In genomic region chr7:27331854-27332253, GRCm38 (mm10) we compare ENCODE assay signal across 10 mouse cellular contexts. TPM values are rescaled to one million over a fixed set of nuclear protein-coding genes. Genes with fewer than 3 reads are reported as not detected.
DNase-seq lines count a peak whose midpoint lies in the region; ATAC-seq and TF ChIP-seq lines count a peak whose summit lies in the region.
"Had no signal": no experiment of that assay in that cellular context is flagged by ENCODE, and none has a peak within 500 bp of the region (broad histone marks: within the 10 kb centered on the region; RNA-seq: fewer than 3 reads in every experiment).

No protein-coding gene starts in this region.

- peak overlapping the region; percentile 58; the same call in 1 of the 2 replicates for H3K4me3 ChIP-seq in layer of hippocampus, adult 2 months
- peak overlapping the region; percentile 73 for H3K4me3 ChIP-seq in heart, embryonic 16.5 days (ENCODE audit: low read length)
- peak overlapping the region; percentile 51 for H3K4me3 ChIP-seq in lung, postnatal 0 days (ENCODE audit: low read depth, low read length)
- H3K4me3 ChIP-seq in midbrain, postnatal 0 days (ENCODE audit: low read depth, low read length) = no peak overlapping the region

- peak overlapping the region; percentile 85 for H3K9ac ChIP-seq in heart, embryonic 16.5 days (ENCODE audit: low read length)
- peak overlapping the region; percentile 19 for H3K9ac ChIP-seq in lung, postnatal 0 days (replicated peaks; ENCODE audit: low read depth)
- H3K9ac ChIP-seq in midbrain, postnatal 0 days (replicated peaks; ENCODE audit: low read length, poor library complexity, severe bottlenecking) = no peak overlapping the region

- H3K9me3 ChIP-seq in heart, embryonic 16.5 days (replicated peaks; ENCODE audit: control insufficient read depth, low read length) = no peaks in the 10 kb centered on the region
- H3K9me3 ChIP-seq in lung, postnatal 0 days (ENCODE audit: low read length) = no peaks in the 10 kb centered on the region
- no peaks in the 10 kb centered on the region for H3K9me3 ChIP-seq in midbrain, postnatal 0 days (ENCODE audit: low read length)

- no peak for TF ChIP-seq CTCF in layer of hippocampus, adult 2 months (conservative IDR thresholded peaks at IDR 0.05)
- TF ChIP-seq CTCF in lung, postnatal 0 days (IDR thresholded peaks at IDR 0.05) = no peak
- TF ChIP-seq CTCF in midbrain, postnatal 0 days (IDR thresholded peaks at IDR 0.05) = no peak

- no peak for TF ChIP-seq EP300 in lung, postnatal 0 days (IDR thresholded peaks at IDR 0.05)

- no peaks in the 10 kb centered on the region for H3K36me3 ChIP-seq in heart, embryonic 16.5 days (ENCODE audit: control insufficient read depth, insufficient read depth)
- H3K36me3 ChIP-seq in lung, postnatal 0 days (ENCODE audit: insufficient read depth, low read length) = no peaks in the 10 kb centered on the region
- H3K36me3 ChIP-seq in midbrain, postnatal 0 days (ENCODE audit: insufficient read depth, low read length) = no peaks in the 10 kb centered on the region

- H3K4me2 ChIP-seq in heart, embryonic 16.5 days (ENCODE audit: low read depth, low read length) = peak overlapping the region; percentile 90
- peak overlapping the region; percentile 87 for H3K4me2 ChIP-seq in lung, postnatal 0 days (replicated peaks; ENCODE audit: low read depth, low read length)
- H3K4me2 ChIP-seq in midbrain, postnatal 0 days (ENCODE audit: low read depth, low read length, poor library complexity, severe bottlenecking) = no peak overlapping the region; the same call in 1 of the 2 replicates

- H3K4me1 ChIP-seq in heart, embryonic 16.5 days (ENCODE audit: control insufficient read depth, insufficient read depth, low read length) = peaks cover 49% of the 10 kb centered on the region
- H3K4me1 ChIP-seq in lung, postnatal 0 days (ENCODE audit: insufficient read depth, low read depth, low read length) = peaks cover 14% of the 10 kb centered on the region
- peaks cover 11% of the 10 kb centered on the region; the same call in 1 of the 2 replicates for H3K4me1 ChIP-seq in midbrain, postnatal 0 days (ENCODE audit: insufficient read depth, low read length)

- H3K27me3 ChIP-seq in heart, embryonic 16.5 days (ENCODE audit: control insufficient read depth, insufficient read depth, low read length) = peaks cover 85% of the 10 kb centered on the region
- H3K27me3 ChIP-seq in lung, postnatal 0 days (replicated peaks; ENCODE audit: insufficient read depth, low read length) = peaks cover 9% of the 10 kb centered on the region
- H3K27me3 ChIP-seq in midbrain, postnatal 0 days (ENCODE audit: insufficient read depth, low read length) = peaks cover 82% of the 10 kb centered on the region

- H3K27ac ChIP-seq in layer of hippocampus, adult 2 months = peak overlapping the region; percentile 79
- H3K27ac ChIP-seq in heart, embryonic 16.5 days (ENCODE audit: low read length) = peak overlapping the region; percentile 74
- peak overlapping the region; percentile 93 for H3K27ac ChIP-seq in lung, postnatal 0 days (ENCODE audit: low read length)
- H3K27ac ChIP-seq in midbrain, postnatal 0 days (ENCODE audit: low read depth, low read length) = no peak overlapping the region
- H3K27ac ChIP-seq: macrophage had no signal

- DNase-seq in layer of hippocampus, adult 2 months (ENCODE audit: low spot score in 2 of 2) = no peak
- DNase-seq in layer of hippocampus, postnatal 25 days (ENCODE audit: extremely low spot score in 1 of 2, low spot score in 1 of 2) = no peak
- DNase-seq in MEL-GATA-1-ER (ENCODE audit: extremely low read depth, low read depth) = peak; percentile 33
- DNase-seq in lung, postnatal 0 days (ENCODE audit: low spot score) = peak; percentile 79
- DNase-seq in midbrain, postnatal 0 days (ENCODE audit: low spot score) = no peak
- DNase-seq in yolk sac, embryonic 10.5 days (ENCODE audit: low spot score) = no peak
- DNase-seq in T-cell, adult 2 months (ENCODE audit: low spot score) = no peak

- no peak for ATAC-seq in heart, embryonic 16.5 days (replicated peaks; ENCODE audit: extremely low read depth, insufficient read depth, low FRiP score)
- ATAC-seq in lung, postnatal 0 days = no peak
- no peak for ATAC-seq in midbrain, postnatal 0 days (ENCODE audit: low FRiP score)

- 6% methylated on average over 8 of the region's 8 CpGs for WGBS in heart, embryonic 16.5 days
- WGBS in lung, postnatal 0 days = 2% methylated on average over 8 of the region's 8 CpGs
- WGBS in midbrain, postnatal 0 days = 8% methylated on average over 8 of the region's 8 CpGs

RNA-seq across cellular contexts. Expression of gene Ltbp4, which starts 5.6 kb away (rescaled TPM):
- total RNA-seq in layer of hippocampus, adult 2 months (2021) = 10 to 100 TPM; 54.5 to 54.8 TPM
- 10 to 100 TPM; 47.2 to 61.7 TPM for total RNA-seq in layer of hippocampus, postnatal 25 days (2021)
- polyA plus RNA-seq in heart, embryonic 16.5 days (2015; fragmentation: Nextera tagmentation; extraction: Ambion mirVana) = 63.5 and 86.0 TPM in 2 replicates
- 99.9 and 103 TPM in 2 replicates for polyA plus RNA-seq in lung, postnatal 0 days (2015; fragmentation: Nextera tagmentation; extraction: Ambion mirVana)
- 25.3 and 44.3 TPM in 2 replicates for total RNA-seq in midbrain, postnatal 0 days (2014; rRNA removed)
- 13.6 and 16.0 TPM in 2 replicates for polyA plus RNA-seq in midbrain, postnatal 0 days (2015; fragmentation: Nextera tagmentation; extraction: Ambion mirVana)
- polyA plus RNA-seq: macrophage had no signal

RNA-seq across cellular contexts. Expression of gene Shkbp1, which starts 24.0 kb away (rescaled TPM):
- 10 to 100 TPM; 29.4 to 42.9 TPM for total RNA-seq in layer of hippocampus, adult 2 months (2021)
- 10 to 100 TPM; 19.7 to 30.4 TPM for total RNA-seq in layer of hippocampus, postnatal 25 days (2021)
- polyA plus RNA-seq in heart, embryonic 16.5 days (2015; fragmentation: Nextera tagmentation; extraction: Ambion mirVana) = 22.3 and 24.1 TPM in 2 replicates
- polyA plus RNA-seq in lung, postnatal 0 days (2015; fragmentation: Nextera tagmentation; extraction: Ambion mirVana) = 31.1 and 31.2 TPM in 2 replicates
- 36.3 and 42.7 TPM in 2 replicates for total RNA-seq in midbrain, postnatal 0 days (2014; rRNA removed)
- 24.1 and 25.1 TPM in 2 replicates for polyA plus RNA-seq in midbrain, postnatal 0 days (2015; fragmentation: Nextera tagmentation; extraction: Ambion mirVana)

RNA-seq across cellular contexts. Expression of gene Gm20479, which starts 25.4 kb away (rescaled TPM):
- not detected for total RNA-seq in layer of hippocampus, adult 2 months (2021)
- not detected for total RNA-seq in layer of hippocampus, postnatal 25 days (2021)
- polyA plus RNA-seq in heart, embryonic 16.5 days (2015; fragmentation: Nextera tagmentation; extraction: Ambion mirVana) = 0.46 TPM in 1 of 2 replicates, not detected in the other
- not detected in 2 replicates for polyA plus RNA-seq in lung, postnatal 0 days (2015; fragmentation: Nextera tagmentation; extraction: Ambion mirVana)
- not detected in 2 replicates for total RNA-seq in midbrain, postnatal 0 days (2014; rRNA removed)
- not detected in 2 replicates for polyA plus RNA-seq in midbrain, postnatal 0 days (2015; fragmentation: Nextera tagmentation; extraction: Ambion mirVana)
- polyA plus RNA-seq: brain, embryonic 14.5 days; macrophage had no signal

Comparison
In these comparisons a context has a peak if more than half of its experiments do, and no peak if none do; other contexts are left out.
1. DNase-seq: peak in MEL-GATA-1-ER (single experiment) and lung, postnatal 0 days (single experiment); none in layer of hippocampus, adult 2 months (0 of 2), layer of hippocampus, postnatal 25 days (0 of 2), midbrain, postnatal 0 days (single experiment), yolk sac, embryonic 10.5 days (single experiment) and T-cell, adult 2 months (single experiment).